Mouse (Mus musculus): ENCODE data around the gene Homer3.

DNA sequence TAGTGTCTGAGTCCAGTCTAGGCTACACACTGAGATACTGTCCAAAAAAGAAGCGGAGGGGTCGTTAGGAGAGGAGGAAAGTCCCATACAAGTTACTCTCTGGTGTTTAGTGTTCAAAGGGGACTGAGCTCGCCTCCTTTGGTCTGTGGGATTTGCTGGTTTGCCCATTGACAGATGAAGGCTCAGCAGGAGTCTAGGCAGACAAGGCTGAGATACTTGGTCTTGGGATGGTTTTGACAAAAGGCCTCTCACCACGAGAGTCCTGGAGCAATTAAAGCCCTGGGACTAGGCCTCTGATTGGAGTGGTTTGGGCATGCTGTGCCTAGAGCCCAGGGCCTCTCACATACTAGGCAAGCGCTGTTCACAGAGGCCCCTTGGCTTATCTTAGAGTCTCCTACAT, 14.3 kb upstream of the Homer3 start:
- TF ChIP-seq POLR2A (IDR thresholded peaks at IDR 0.05; ENCODE audit: control insufficient read depth, low read depth, low read length) = no peak
- no peak for TF ChIP-seq CTCF (IDR thresholded peaks at IDR 0.05; ENCODE audit: control insufficient read depth, insufficient read depth, insufficient replicate concordance, low read depth, low read length)
